In genomic region chr10:63415287-63415686, GRCm38 (mm10) we compare ENCODE assay signal across 25 mouse cellular contexts. TPM values are rescaled to one million over a fixed set of nuclear protein-coding genes. Genes with fewer than 3 reads are reported as not detected.
"Had no signal": no experiment of that assay in that cellular context is flagged by ENCODE, and none has a peak within 500 bp of the region (broad histone marks: within the 10 kb centered on the region; RNA-seq: fewer than 3 reads in every experiment).

No protein-coding gene starts in this region.

- H3K9ac ChIP-seq: lung, embryonic 14.5 days; midbrain, embryonic 12.5 days; neural tube, embryonic 13.5 days; neural tube, embryonic 15.5 days had no signal

- H3K4me1 ChIP-seq: midbrain, embryonic 12.5 days; neural tube, embryonic 13.5 days; neural tube, embryonic 15.5 days had no signal

- H3K27ac ChIP-seq: midbrain, embryonic 10.5 days; midbrain, embryonic 12.5 days; neural tube, embryonic 13.5 days; neural tube, embryonic 15.5 days had no signal

- H3K4me3 ChIP-seq: midbrain, embryonic 10.5 days; midbrain, embryonic 12.5 days; myocyte; neural tube, embryonic 13.5 days; neural tube, embryonic 15.5 days had no signal

- H3K27me3 ChIP-seq: midbrain, embryonic 12.5 days; neural tube, embryonic 13.5 days; neural tube, embryonic 15.5 days had no signal

- H3K9me3 ChIP-seq: midbrain, embryonic 10.5 days; midbrain, embryonic 12.5 days; neural tube, embryonic 13.5 days; neural tube, embryonic 15.5 days had no signal

- DNase-seq: lung, postnatal 4 days; midbrain, embryonic 14.5 days; retina, postnatal 1 day; right cerebral cortex, adult 18-20 months; right cerebral cortex, postnatal 25 days; right cerebral cortex, postnatal 4 days; spleen, adult 18-20 months; thymus, adult 18-20 months; thymus, postnatal 14 days; thymus, postnatal 36 days had no signal

- H3K36me3 ChIP-seq: midbrain, embryonic 10.5 days; midbrain, embryonic 12.5 days; neural tube, embryonic 13.5 days; neural tube, embryonic 15.5 days had no signal

- H3K4me2 ChIP-seq: midbrain, embryonic 12.5 days had no signal

- ATAC-seq: midbrain, embryonic 16.5 days had no signal

RNA-seq across cellular contexts. Expression of gene Gm7075, which starts 6.3 kb away (rescaled TPM):
- total RNA-seq: megakaryocyte, adult 5-6 weeks; megakaryocyte-erythroid progenitor cell, adult 5-6 weeks had no signal
- polyA plus RNA-seq: lung, embryonic 14.5 days; lung, postnatal 0 days; midbrain, embryonic 10.5 days; midbrain, embryonic 12.5 days; midbrain, embryonic 14.5 days; midbrain, embryonic 16.5 days; myocyte; neural tube, embryonic 11.5 days; neural tube, embryonic 13.5 days; neural tube, embryonic 15.5 days; small intestine, adult 2 months; stomach, embryonic 14.5 days; stomach, embryonic 16.5 days; thymus, postnatal 0 days had no signal

RNA-seq across cellular contexts. Expression of gene Ctnna3, which starts 14.6 kb away (rescaled TPM):
- total RNA-seq: megakaryocyte, adult 5-6 weeks; megakaryocyte-erythroid progenitor cell, adult 5-6 weeks had no signal
- polyA plus RNA-seq: midbrain, embryonic 12.5 days had no signal
